12 mouse cellular contexts compared by ENCODE assay signal in the genomic region with DNA sequence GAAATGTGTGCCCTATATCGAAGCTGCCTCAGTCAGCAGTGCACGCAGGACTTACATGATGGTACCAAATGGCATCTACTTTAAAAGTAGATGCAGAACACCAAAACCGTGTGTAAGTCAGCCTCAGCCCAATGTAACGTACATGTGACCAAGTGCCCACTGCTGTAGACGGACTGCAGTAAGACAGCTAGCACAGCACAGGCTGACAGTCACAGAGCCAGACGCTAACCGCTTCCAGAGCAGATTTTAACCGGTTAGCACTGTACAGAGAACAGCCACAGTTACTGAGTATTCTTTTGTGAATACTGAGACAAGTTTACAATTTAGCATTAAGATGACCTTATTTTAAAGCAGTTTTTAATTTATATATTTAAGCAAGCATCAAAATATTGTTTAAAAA.
"Had no signal": no experiment of that assay in that cellular context is flagged by ENCODE, and none has a peak within 500 bp of the region (broad histone marks: within the 10 kb centered on the region; RNA-seq: fewer than 3 reads in every experiment).

No protein-coding gene starts in this region.

- DNase-seq: kidney, adult 2 months; kidney, postnatal 25 days; lung, adult 18-20 months; retina, postnatal 1 day; right cerebral cortex, postnatal 4 days; spleen, adult 18-20 months; thymus, adult 18-20 months; thymus, postnatal 14 days had no signal

- H3K9ac ChIP-seq: limb, embryonic 13.5 days; liver, embryonic 14.5 days; neural tube, embryonic 13.5 days had no signal

- H3K4me3 ChIP-seq: left cerebral cortex, adult 2 months; limb, embryonic 13.5 days; neural tube, embryonic 13.5 days had no signal

- H3K4me2 ChIP-seq: limb, embryonic 13.5 days; neural tube, embryonic 13.5 days had no signal

- H3K9me3 ChIP-seq: limb, embryonic 13.5 days; neural tube, embryonic 13.5 days had no signal

- H3K27ac ChIP-seq: left cerebral cortex, adult 2 months; limb, embryonic 13.5 days; liver, embryonic 14.5 days; neural tube, embryonic 13.5 days had no signal

- H3K27me3 ChIP-seq: limb, embryonic 13.5 days; neural tube, embryonic 13.5 days had no signal

- H3K36me3 ChIP-seq: limb, embryonic 13.5 days; neural tube, embryonic 13.5 days had no signal
